Mouse (Mus musculus) E14TG2a.4 (cell line): ENCODE measurements around the gene Lama2.
"Not testable (repeated sequence)": the region's sequence is repeated elsewhere in the genome, so short reads cannot be mapped to it uniquely, and the experiment has no call there.

ENCODE experiments used
- H3K27me3 ChIP-seq: 2 replicates; pipeline ENCODE4 v1.6.1; 2014; ENCODE audit warnings: low read length, control low read depth; ENCODE audit not compliant: insufficient read depth
- H3K36me3 ChIP-seq: 2 replicates; pipeline ENCODE4 v1.6.1; 2014; ENCODE audit warnings: low read length, control low read depth; ENCODE audit not compliant: insufficient read depth
- H3K4me1 ChIP-seq: replicated peaks from 2 replicates; pipeline ENCODE4 v1.6.1; 2014; ENCODE audit warnings: low read depth, low read length, control low read depth
- H3K4me3 ChIP-seq: replicated peaks from 2 replicates; pipeline ENCODE4 v1.5.1; 2014; ENCODE audit warnings: mild to moderate bottlenecking, low read length
- H3K9me3 ChIP-seq: 2 replicates; pipeline ENCODE4 v1.6.1; 2014; ENCODE audit warnings: low read length, control low read depth
- CTCF ChIP-seq: conservative IDR thresholded peaks from 2 replicates; pipeline ENCODE4 v1.5.1; 2014; ENCODE audit warnings: low read length
- NANOG ChIP-seq: IDR thresholded peaks from 2 replicates; pipeline ENCODE4 v1.6.1; 2014; ENCODE audit warnings: borderline replicate concordance, low read length, mixed read lengths
- POU5F1 ChIP-seq: IDR thresholded peaks from 2 replicates; pipeline ENCODE4 v1.6.1; 2014; ENCODE audit warnings: low read length, borderline replicate concordance

The Lama2 gene

GRCm38 (mm10) chr10:27001554-27002178, 617.9 kb downstream of the Lama2 start:
- Histone ChIP-seq H3K9me3 (no peaks in the 10 kb centered on the region), H3K4me3 (no peak overlapping the region), H3K36me3 (no peaks in the 10 kb centered on the region), H3K4me1 (no peaks in the 10 kb centered on the region), H3K27me3 (no peaks in the 10 kb centered on the region)
- TF ChIP-seq NANOG (no peak), CTCF (no peak), POU5F1 (no peak)

GRCm38 (mm10) chr10:26996684-26997083, 622.9 kb downstream of the Lama2 start:
- H3K4me1 ChIP-seq, result no peaks in the 10 kb centered on the region
- TF ChIP-seq POU5F1, result no peak
- H3K4me3 ChIP-seq, result no peak overlapping the region
- H3K36me3 ChIP-seq, result no peaks in the 10 kb centered on the region
- no peaks in the 10 kb centered on the region for H3K9me3 ChIP-seq
- H3K27me3 ChIP-seq, result no peaks in the 10 kb centered on the region

DNA sequence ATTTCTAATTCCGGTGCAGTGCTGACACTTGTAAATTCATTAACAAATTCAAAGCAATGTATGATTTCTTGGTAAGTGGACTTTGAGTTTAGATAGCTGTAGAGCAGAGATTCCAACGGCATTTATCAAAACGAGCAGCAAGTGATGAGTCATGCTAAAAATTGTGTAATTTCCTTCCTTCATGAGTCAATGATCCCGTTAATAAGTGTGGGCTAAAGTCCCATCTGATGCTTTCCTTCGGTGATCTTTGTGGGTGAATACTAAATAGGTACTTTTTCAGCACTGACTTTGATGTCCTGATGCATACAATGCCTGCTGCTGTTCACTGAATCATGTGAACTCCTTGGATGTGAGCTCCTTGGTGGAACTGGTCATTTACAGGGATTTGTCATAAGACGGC, 623.6 kb downstream of the Lama2 start:
- H3K27me3 ChIP-seq, result no peaks in the 10 kb centered on the region
- H3K36me3 ChIP-seq, result no peaks in the 10 kb centered on the region
- no peak overlapping the region for H3K4me3 ChIP-seq
- no peaks in the 10 kb centered on the region for H3K4me1 ChIP-seq
- no peaks in the 10 kb centered on the region for H3K9me3 ChIP-seq
- TF ChIP-seq NANOG, result no peak
- TF ChIP-seq POU5F1, result no peak
- no peak for TF ChIP-seq CTCF

GRCm38 (mm10) chr10:26995182-26995975, 624.2 kb downstream of the Lama2 start:
- no peaks in the 10 kb centered on the region for H3K4me1 ChIP-seq
- H3K9me3 ChIP-seq, result no peaks in the 10 kb centered on the region
- no peaks in the 10 kb centered on the region for H3K27me3 ChIP-seq
- TF ChIP-seq POU5F1 (no peak), NANOG (no peak), CTCF (peak; percentile 66)
- no peaks in the 10 kb centered on the region for H3K36me3 ChIP-seq
- no peak overlapping the region for H3K4me3 ChIP-seq

DNA sequence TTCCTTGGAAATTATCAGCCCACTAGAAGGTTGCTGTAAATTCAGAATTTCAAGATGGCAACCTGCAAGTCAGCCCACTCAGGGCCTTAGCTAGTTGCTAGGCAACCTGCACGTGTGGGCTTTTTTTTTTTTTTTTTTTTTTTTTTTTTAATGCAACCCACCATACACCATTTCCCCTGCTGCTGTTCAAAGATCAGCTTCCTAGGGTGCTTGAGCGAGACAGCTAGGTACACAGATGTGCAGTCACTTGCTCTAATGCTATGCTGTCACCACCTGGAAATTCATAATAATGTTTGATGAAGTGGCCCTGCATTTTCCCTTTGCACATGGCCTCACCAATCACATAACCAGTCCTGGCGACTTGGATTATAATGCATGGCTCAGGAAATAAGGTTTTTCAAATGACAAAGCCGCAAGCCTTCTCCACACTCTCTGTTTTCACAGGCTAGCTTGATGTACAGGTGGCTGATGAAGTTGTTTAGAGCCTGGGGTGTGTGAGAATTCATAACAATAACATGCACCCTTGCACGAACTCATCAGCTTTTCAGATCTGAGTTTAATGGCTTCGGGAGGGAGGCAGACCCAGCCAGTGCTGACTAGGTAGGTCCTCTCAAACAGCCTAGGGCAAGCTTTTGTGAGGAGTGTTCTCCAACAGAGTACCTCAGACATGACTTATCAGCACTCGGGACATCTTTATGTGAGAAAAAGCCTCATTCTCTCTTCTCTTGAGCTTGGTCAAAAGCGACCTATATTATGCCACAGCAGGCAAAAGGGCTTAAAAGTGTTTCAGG, 625.4 kb downstream of the Lama2 start:
- Histone ChIP-seq H3K9me3 (no peaks in the 10 kb centered on the region), H3K4me1 (no peaks in the 10 kb centered on the region), H3K36me3 (no peaks in the 10 kb centered on the region), H3K4me3 (no peak overlapping the region), H3K27me3 (no peaks in the 10 kb centered on the region)
- TF ChIP-seq POU5F1 (no peak), NANOG (no peak), CTCF (no peak)

DNA sequence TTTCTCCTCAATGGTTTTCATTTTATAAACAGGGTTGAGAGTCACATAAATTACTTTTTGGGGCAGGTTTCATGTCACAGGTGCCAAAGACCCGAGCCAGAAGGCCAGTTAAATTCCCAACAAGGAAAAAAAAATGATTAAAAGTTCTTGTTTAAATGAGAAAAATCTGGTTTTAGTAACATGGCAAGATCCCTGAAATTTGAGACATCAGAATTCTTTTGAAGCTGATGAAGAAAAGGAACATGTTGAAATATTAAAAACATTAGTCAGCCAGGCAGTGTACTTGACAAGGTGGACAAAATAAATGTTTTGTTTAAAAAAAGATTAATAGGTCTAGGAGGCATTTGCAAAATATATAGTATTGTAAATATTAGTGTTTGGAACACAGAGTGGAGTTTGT, 634.1 kb downstream of the Lama2 start:
- H3K27me3 ChIP-seq, result no peaks in the 10 kb centered on the region
- TF ChIP-seq NANOG, result no peak
- TF ChIP-seq POU5F1, result no peak
- no peak for TF ChIP-seq CTCF
- no peaks in the 10 kb centered on the region for H3K36me3 ChIP-seq
- H3K9me3 ChIP-seq, result no peaks in the 10 kb centered on the region
- no peaks in the 10 kb centered on the region for H3K4me1 ChIP-seq
- H3K4me3 ChIP-seq, result no peak overlapping the region

DNA sequence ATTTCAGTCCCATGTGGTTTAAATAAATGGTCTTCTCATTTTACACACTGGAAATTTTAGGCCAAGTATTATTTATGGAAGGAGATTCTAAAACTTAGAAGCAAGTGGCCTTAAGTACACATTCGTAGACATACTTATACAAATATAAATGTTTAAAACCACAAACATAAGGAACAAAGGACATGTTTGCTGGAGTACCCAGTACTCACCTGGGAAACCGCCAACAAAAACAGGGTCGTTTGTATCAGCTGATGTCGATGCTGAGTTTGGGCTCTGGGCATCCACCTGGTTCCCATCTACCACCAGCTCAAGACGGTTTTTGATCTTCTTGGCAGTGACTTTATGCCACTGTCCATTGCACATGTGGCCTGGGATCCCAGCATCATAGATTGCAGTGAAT, 635.5 kb downstream of the Lama2 start:
- H3K4me1 ChIP-seq, H3K36me3 ChIP-seq, H3K9me3 ChIP-seq, H3K4me3 ChIP-seq, H3K27me3 ChIP-seq: not testable (repeated sequence)

- H3K4me1 ChIP-seq, result no peaks in the 10 kb centered on the region
- H3K27me3 ChIP-seq, result no peaks in the 10 kb centered on the region
- peaks cover 5% of the 10 kb centered on the region; the same call in 1 of the 2 replicates for H3K9me3 ChIP-seq
- H3K4me3 ChIP-seq, result no peak overlapping the region
- no peaks in the 10 kb centered on the region for H3K36me3 ChIP-seq
- no peak for TF ChIP-seq NANOG
- no peak for TF ChIP-seq CTCF
Observed at GRCm38 (mm10) chr10:26983583-26983982, 636.0 kb downstream of the Lama2 start.
